Mouse (Mus musculus): ENCODE data around the gene Tpm1.

Gene Tpm1

GRCm38 (mm10) chr9:66988198-66988887 is 60.9 kb downstream of the Tpm1 start:
- in situ Hi-C loops (cut with MboI, MseI), result no loop called here

GRCm38 (mm10) chr9:66985377-66985776 is 63.8 kb downstream of the Tpm1 start:
- in situ Hi-C loops (cut with MboI, MseI), result no loop called here

GRCm38 (mm10) chr9:66982085-66982484 is 67.1 kb downstream of the Tpm1 start:
- in situ Hi-C loops (cut with MboI, MseI), result no loop called here

GRCm38 (mm10) chr9:66980458-66980857 is 68.7 kb downstream of the Tpm1 start:
- in situ Hi-C loops (cut with MboI, MseI), result no loop called here

GRCm38 (mm10) chr9:66978468-66978867 is 70.7 kb downstream of the Tpm1 start:
- in situ Hi-C loops (cut with MboI, MseI), result no loop called here

- in situ Hi-C loops (cut with MboI, MseI), result no loop called here
Measured at GRCm38 (mm10) chr9:66977982-66978381, 71.2 kb downstream of the Tpm1 start.

- in situ Hi-C loops (cut with MboI, MseI), result no loop called here
Measured at GRCm38 (mm10) chr9:66977121-66977520, 72.1 kb downstream of the Tpm1 start.

GRCm38 (mm10) chr9:66975239-66975645 is 74.0 kb downstream of the Tpm1 start, which contains the start of gene Lactb:
TSS of gene Lactb (minus strand) at chr9:66975484.
- in situ Hi-C loops (cut with MboI, MseI), result no loop called here

GRCm38 (mm10) chr9:66974721-66975225 is 74.4 kb downstream of the Tpm1 start:
- in situ Hi-C loops (cut with MboI, MseI), result no loop called here
